Mouse (Mus musculus) ES-E14 (cell line): Measurements from ENCODE around the gene Kcnj9.

Experiments used
- HCFC1 ChIP-seq: IDR thresholded peaks from 2 replicates; pipeline ENCODE4 v1.6.1; 2012; ENCODE audit warnings: low read length, inconsistent platforms, borderline replicate concordance; ENCODE audit not compliant: insufficient read depth
- MAFK ChIP-seq: IDR thresholded peaks from 2 replicates; pipeline ENCODE4 v1.6.1; 2014; ENCODE audit warnings: mild to moderate bottlenecking, low read depth, low read length, inconsistent platforms; ENCODE audit not compliant: insufficient read depth
- ZC3H11A ChIP-seq: IDR thresholded peaks from 2 replicates; pipeline ENCODE4 v1.6.1; 2012; ENCODE audit warnings: low read depth, mild to moderate bottlenecking, inconsistent platforms, low read length, borderline replicate concordance
- ZNF384 ChIP-seq: IDR thresholded peaks from 2 replicates; pipeline ENCODE4 v1.6.1; 2012; ENCODE audit warnings: low read depth, low read length, inconsistent platforms

- TF ChIP-seq MAFK (no peak), HCFC1 (no peak), ZNF384 (no peak), ZC3H11A (no peak)
These were observed 29.2 kb upstream of the Kcnj9 start for GRCm38 (mm10) chr1:172358341-172358740.
